Mouse (Mus musculus): ENCODE data around the gene Nectin1.

Gene Nectin1

DNA sequence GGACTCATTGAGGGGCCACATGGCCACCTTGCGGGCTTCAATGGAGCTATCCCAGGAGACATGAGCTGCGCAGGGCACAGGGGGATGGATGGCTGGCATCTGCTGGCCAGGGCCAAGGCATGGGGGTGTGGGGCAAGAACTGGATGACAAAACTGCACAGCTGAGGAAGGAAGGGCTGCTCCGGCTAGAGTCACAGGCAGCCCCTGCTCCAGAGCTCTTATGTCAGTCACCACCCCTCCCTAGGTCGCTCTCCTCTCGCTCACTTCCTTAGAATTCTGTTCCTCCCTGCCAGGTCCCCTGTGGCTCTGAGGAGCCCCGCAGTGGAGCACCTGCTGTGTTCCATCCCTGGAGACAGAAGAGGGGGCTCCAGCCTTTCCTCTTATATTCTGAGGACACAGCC lies 63.8 kb downstream of the Nectin1 start:
- no peak for DNase-seq (ENCODE audit: low spot score)

DNA sequence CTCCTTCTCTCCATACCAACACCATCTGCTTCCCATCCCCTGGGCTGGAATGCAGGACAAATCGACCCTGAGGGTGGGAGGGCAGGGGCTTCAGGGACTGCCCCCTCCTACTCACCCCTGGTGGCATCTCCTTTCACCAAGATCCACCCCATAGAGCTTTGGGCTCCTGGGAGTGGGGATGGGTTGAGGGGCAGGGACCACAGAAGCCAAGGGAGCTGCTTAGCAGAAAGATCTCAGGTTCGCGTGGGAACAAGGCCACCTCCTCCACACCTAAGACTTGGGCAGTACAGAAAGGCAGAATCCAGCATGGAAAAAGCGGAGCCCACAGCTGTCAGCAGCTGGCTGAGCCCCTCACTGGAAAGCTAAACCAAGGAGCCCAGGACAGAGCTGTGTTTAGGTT lies 64.3 kb downstream of the Nectin1 start:
- DNase-seq (ENCODE audit: low spot score), result no peak

DNA sequence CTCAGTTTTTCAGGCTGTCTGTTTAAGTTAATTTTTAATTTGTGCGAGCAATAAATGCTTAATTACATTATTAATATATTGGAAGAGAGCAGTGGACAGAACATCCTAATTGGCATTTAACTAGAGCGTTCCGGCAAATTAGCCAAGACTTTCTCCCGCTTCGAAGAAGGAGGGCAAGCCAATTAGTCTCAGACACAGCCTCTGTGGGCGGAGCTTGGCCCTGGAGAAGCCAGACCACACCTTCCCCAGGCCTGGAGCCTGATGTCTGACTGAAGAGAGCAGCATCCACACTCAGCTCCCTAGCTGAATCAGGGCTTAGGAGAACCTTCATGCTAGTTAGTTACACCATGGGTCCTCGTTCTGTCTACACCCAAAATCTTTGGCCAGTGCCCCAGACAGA lies 64.8 kb downstream of the Nectin1 start:
- peak; percentile 80 for DNase-seq (ENCODE audit: low spot score)

DNA sequence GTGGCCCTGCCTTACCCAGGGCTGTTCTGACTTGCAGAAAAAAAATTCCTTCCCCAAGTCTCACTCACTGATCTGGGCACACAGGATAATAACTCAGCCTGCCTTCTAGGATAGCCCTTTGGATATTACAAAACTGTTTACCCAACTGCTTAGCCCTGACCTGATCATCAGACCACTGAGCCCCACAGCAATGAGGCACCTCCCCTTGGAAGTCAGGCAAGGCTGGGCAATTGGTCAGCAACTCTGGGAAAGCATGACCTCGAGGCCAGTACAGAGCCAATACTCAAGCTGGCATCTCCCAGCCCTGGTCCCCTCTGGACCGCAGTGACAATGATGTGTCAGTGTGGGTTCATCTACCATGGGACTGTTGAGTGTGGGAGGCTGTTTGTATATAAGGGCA lies 69.4 kb downstream of the Nectin1 start:
- DNase-seq (ENCODE audit: low spot score), result no peak

DNA sequence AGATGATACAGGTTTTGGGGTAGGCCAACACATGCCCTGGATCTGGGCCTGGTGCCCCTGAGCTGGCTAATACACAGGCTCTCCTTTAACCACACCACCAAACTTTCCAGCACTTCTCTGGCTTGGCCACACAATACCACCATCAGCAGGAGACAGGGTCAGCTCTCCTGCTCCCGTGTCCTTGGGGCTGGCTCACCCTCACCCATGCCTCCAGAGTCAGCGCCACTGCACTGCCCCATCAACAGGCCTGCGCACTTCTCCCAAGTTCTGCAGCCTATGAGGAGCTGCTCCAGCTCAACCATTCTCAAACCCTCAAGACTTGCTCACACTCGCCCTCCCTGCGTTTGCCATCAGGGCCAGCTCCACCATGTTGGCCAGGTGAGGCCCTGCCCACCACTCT lies 78.4 kb downstream of the Nectin1 start:
- no peak for DNase-seq (ENCODE audit: low spot score)

DNA sequence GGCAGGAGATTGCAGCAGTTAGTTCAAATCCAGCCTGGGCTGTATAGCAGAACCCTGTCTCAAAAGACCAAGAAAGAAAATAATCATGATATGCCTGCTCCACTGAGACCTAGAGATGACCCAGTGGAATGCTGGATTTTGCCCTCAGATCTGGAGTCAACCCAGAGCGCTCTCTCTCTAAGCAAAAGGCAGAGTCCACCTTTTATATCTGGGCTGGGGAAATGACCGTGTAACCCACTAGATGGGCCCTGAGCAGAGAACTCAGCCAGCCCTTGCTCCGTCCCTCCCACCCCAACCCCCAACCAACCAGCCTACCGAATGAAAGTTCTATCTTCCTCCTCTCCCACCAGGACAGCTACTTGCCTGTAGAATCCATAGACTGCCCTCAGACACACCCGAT lies 81.4 kb downstream of the Nectin1 start:
- DNase-seq (ENCODE audit: low spot score), result no peak

DNA sequence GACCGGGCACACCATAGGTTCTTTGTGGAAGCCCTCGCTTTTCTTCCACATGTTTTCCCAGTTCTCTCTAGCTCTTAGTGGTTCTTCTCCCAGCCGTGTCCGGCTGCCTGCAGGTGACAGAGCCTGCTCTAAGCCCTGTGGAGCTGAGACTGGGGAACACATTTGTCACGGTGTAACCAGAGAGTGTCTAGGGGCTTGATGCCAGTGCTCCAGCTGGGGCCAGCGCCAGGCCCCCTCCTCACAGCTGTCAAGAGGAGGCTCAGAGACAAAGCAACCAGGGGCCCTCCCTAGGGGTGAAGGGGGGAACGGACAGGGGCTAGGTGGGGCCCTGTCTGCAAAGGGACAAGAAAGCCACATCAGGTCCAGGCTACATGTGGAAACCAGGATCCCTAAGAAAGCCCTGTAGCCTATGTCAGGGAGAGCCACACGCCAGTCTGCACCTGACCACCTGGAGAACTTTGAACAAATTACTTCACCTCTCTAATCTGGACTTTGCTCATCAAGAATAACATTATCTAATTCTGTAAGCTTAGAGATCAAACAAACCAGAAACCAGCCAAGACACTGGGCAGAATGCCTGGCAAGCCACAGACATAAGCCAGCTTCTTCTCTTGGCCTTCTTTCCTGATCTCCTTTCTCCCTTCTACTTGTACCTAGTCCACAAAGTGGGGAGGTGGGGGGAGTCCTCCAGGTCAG lies 82.9 kb downstream of the Nectin1 start:
- DNase-seq (ENCODE audit: low spot score), result peak; percentile 10

DNA sequence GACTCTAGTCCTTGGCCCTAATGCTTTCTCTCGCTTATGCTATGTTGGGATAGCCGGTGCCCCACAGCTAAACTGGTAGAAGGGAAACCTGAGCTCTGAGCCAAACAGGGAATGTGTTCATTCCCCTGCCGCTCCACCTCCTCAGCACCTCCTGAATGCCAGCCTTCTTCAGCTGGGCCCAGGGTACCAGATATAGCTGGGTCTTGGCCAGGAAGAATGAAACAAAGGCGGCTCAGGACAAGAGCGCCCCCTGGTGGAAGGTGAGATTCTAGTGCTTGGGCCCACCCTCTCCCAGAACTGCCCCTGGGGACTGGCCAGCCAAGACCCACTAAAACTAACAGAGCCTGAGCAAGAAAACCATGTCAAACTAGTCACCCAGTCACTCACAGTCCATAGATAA lies 83.8 kb downstream of the Nectin1 start:
- peak; percentile 68 for DNase-seq (ENCODE audit: low spot score)

DNA sequence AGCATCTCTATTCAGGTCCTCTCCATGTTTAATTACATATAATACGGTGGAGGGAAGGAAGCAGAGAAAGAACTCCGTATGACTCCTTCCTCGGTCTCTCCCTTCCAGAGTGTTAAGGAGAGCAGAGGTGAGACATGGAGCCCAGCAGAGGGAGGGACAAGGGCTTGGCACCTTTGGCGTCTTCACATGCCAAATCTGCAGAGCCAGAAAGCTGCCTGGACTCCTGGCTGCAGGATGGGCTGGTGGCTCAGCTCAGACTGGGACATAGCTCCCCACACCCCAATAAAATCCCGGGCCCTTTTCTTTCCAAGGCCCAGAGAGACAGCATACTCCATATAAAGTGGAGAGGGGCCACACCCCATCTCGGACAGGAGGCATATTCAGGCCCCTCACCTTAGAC lies 85.2 kb downstream of the Nectin1 start:
- no peak for DNase-seq (ENCODE audit: low spot score)

DNA sequence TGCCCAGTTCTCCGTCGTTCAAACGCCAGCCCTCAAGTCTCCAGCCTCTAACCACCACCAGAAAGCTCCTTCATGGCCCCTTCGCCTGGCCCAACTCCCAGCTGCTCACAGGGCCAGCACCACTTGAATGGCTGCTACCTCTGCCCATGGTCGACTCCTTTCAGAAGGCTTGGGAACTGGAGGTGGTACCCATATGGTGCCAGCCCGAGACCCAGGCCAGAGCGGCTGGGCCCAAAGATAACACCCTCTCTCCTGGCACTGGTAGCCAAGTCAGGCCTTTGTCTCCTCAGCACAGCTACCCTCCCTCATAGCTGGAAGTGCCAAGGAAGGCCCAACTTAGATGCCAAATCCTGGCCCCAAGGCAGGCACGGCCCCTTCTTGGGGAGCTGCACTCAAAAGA lies 89.4 kb downstream of the Nectin1 start:
- no peak for DNase-seq (ENCODE audit: low spot score)

DNA sequence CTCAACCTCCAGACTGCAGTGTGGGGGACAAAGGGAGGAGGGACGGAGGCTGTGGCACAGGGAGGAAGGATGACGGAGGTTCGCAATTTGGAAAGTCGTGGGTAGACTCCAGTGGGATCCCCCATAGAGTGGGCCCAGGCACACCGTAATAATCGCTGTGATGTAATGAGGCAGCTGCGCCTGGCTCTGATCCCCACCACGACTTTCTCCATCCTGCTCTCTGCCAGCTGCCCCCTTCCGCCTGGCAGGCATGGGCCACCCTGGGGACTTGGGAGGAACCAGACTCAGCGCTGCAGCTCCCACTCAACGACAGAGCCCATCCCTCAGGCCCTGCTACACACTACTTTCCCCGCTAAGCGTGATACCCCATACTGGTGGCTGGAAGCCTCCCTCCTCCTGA lies 90.5 kb downstream of the Nectin1 start:
- peak; percentile 34 for DNase-seq (ENCODE audit: low spot score)

DNA sequence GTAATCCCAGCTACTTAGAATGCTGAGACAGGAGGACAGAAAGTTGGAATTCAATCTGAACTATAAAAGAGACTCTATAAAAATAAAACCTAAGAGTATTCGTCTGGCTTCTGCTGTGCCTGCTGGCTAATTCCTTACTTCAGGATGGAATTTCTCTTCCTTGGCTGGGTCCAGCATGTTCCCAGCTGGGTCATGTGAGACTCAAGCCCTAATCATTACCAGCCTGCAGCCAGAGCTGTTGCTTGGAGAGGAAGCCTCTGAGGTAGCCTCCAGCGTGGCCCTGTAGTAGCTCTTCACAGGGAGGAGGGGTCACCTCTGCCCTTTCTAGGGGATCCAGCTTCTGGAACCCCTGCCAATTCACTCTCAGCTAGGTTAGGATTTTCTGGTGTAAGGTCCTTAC lies 94.8 kb downstream of the Nectin1 start:
- DNase-seq (ENCODE audit: low spot score), result no peak

DNA sequence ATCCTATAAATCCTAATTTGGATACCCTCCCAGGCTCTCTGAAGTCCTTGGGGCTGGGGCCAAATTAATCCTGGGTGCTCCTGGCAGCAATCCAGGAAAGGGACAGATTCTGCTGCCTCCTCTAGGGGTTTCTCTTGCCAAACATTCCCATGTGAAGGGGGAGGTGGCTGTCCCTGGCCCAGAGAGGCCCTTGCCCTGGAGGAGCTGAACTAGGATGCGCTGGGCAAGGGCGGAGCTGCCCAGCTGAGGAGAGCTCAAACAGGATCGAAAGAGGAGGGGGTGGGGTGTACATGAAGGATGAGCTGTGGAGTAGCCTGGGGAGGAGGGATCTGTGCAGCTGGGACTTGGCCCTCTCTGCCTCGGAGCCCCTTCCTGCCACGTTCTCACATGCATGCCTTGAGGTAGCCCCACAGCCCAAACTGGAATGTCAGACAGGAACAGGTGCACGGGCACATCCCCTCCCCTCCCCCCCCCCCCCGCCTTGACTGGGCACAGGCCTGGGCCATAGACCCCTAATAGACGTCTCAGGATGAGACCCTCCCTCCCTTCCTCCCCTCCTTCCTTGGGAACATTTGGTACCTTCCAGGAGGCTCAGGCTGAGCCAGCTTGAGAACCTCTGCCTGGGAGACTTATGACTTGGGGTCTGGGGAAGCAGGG lies 99.3 kb downstream of the Nectin1 start:
- peak; percentile 48 for DNase-seq (ENCODE audit: low spot score)

DNA sequence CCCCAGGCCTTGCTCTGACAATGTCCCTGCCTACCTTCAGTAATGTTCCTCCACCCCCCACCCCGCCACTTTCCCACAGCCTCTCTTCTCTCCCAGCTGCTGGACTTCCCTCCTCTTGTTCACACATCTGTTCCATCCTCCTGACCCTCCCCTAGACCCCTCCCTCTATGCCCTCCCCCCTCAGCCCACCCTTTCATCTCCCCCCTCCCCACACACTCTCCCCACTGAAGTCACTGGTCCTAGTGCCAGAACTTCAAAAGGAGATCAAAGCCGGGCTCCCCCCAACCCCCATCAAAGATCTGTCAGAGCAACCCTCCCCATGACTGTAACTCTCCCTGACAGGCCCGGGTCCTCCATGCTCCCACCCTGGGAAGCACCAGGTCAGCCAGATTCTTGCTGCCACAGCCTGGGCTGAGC lies 99.9 kb downstream of the Nectin1 start:
- no peak for DNase-seq (ENCODE audit: low spot score)

DNA sequence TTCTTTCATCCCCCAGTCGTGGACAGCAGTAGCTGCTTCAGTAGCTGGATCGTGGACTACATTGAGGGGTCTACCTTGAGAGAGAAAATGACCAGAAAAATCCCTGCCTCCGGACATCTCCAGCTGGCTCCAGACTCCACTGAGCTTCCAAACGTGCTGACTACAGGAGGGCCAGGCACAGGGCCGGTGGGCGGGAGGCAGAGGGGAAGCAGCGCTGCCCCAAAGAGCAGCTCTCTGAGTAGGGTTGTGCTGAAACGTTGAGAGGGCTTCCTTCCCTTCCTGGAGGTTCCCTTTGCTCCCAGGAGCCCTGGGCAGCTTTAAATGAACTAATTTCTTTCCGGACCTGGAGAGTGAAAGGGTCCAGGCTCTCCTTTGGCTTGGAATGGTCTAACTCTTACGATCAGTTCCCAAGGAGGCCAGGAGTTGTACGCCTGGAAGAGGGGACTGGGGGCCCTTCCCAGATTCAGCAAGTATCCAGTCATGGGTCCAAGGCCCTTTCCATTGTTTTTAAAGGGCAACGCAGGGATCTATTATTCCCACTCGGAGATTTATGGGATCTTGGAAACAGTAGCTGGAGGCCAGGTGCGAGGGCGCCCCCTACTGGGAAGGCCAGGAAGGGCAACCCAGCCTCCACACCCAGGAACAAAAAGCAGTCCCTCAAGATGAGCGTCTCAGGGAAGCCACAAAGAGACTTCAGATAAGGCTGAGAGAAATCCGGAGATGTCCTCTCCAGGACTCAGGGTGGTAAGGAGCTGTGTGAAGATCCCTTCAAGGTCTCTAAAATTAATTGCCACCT lies 102.1 kb downstream of the Nectin1 start:
- DNase-seq (ENCODE audit: low spot score), result peak; percentile 78

DNA sequence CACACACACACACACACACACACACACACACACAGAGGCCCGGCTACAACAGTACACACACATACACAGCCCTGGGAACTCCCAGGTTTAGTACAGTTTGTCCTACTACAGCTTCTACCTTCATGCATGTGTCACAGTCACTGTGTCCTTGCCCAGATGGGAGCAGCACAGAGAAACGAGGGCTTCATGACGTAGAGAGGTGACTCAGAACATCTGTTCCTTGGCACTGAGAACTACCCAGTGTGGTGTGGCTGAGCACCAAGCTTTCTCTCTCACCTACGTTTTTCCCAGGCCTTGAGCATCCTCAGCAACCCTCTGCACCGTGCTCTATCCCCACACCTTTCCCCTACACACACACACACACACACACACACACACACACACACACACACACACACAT lies 104.1 kb downstream of the Nectin1 start:
- no peak for DNase-seq (ENCODE audit: low spot score)

DNA sequence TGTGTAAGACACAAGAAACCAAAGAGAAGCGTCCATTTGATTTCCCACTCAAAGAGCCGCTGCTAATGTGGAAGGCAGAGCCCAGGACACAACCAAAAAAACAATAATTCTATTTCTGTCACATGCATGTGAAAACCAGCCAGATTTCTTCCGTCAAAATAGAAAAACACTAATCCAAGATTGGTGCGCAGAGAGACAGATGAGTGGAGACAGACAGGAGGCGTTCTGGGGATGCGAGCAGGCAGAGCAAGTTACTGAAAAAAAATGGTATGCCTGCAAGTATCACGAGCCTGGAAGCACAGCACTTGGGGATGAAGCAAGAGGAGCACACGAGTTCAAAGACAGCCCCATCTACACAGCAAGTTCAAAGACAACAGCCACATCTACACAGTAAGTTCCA lies 106.5 kb downstream of the Nectin1 start:
- DNase-seq (ENCODE audit: low spot score), result no peak

DNA sequence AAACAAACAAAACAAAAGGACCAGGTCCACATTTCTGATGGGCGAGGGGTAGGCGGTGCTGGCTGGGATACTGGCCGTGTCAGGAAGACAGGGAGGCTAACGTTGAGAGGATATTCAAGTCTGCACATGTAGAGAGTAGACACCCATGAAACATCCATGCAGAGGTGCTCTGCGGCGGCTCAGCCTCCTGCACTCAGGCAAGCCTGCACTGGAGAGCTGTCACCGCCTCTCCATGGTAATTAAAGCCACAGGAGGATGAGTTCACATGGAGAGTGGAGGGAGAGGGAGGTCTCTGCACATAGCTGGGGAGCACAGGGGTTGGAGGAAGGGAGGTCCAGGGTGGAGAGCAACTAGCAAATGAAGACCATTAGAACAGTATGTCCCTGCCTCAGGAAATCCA lies 107.4 kb downstream of the Nectin1 start:
- no peak for DNase-seq (ENCODE audit: low spot score)

DNA sequence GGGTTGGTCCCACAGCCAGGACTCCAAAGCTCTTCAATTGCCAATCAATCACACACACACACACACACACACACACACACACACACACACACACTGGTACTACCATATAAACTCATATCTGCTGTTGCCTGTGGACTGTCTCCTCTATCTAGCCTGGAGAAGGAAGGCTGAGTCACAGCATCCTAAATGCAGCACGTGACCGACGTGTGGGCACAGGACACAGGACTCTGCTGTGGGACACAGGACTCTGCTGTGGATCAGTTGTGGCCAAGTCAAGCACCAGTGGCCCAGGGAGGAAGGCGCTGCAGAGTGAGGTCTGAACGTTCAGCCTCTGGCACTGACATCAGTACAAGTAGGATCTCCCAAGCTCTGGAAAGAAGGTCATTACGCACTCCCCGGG lies 112.1 kb downstream of the Nectin1 start:
- DNase-seq (ENCODE audit: low spot score), result no peak
